Mouse (Mus musculus) pancreas, adult 10 weeks (tissue): ENCODE data around the gene Gm27179. TPM values are rescaled to one million over a fixed set of nuclear protein-coding genes. Genes with fewer than 3 reads are reported as not detected.

Source experiments
- polyA plus RNA-seq: library from polyadenylated mRNA; stranded (reverse); fragments of 350-450 nt; fragmentation: Illumina TruSeq; extraction: RNeasy Lipid Tissue Mini Kit (QIAGEN cat#74804); gene quantifications from one replicate; pipeline ENCODE4 v1.2.3, GENCODE M21; 2015; ENCODE audit warnings: low read depth, low replicate concordance; ENCODE audit not compliant: insufficient read depth

The Gm27179 gene
- polyA plus RNA-seq, result not detected

DNA sequence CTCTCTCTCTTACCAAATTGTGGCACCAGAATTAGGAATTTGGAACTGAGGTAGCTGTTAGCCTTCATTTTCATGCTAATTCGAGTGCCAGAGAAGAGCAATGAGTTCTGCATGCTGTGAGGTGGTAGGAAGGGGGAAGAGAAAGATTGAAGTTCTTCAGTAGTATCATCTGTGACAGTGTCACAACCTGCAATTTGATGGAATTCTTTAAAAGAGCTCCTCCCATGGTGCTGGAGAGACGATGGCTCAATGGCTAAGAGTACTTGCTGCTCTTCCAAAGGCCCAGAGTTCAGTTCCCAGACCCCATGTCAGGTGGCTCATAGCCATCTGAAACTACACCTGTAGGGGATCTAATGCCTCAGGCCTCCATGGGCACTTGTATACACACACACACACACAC is at the start of gene Gm27179:
Gm27179 (minus strand) TSS at position 101 of the 400 bp plus-strand sequence.

GRCm38 (mm10) chr14:69555110-69555831 is 42.9 kb upstream of the Gm27179 start, which contains the start of gene Entpd4b:
Gene Entpd4b (plus strand): TSS chr14:69555424.

GRCm38 (mm10) chr14:69503174-69503573 is 9.2 kb downstream of the Gm27179 start, which contains the start of gene Gm16867:
Gene Gm16867 (minus strand): TSS chr14:69503362.

Other genes starting within 250 kb of the Gm27179 start
- gene Synb, start 218.2 kb downstream of the Gm27179 start, polyA plus RNA-seq, result not detected
- 0.37 TPM for gene Gm16867, start 9.2 kb downstream of the Gm27179 start, polyA plus RNA-seq
- gene Entpd4b, start 42.9 kb upstream of the Gm27179 start, polyA plus RNA-seq, result 13.1 TPM